Mouse (Mus musculus): ENCODE results near the gene Efemp1. TPM values are rescaled to one million over a fixed set of nuclear protein-coding genes. Genes with fewer than 3 reads are reported as not detected.

The Efemp1 gene
- polyA plus RNA-seq (2012): not detected in 2 replicates

GRCm38 (mm10) chr11:28853102-28853800 is at the start of gene Efemp1:
Gene Efemp1, plus strand, starts transcription at chr11:28853204.

Data from megakaryocyte-erythroid progenitor cell, adult 5 weeks (primary cell).